Mouse (Mus musculus) ovary, postnatal 14 days (tissue): ENCODE data around the gene Olfr251.
"Not testable (repeated sequence)": the region's sequence is repeated elsewhere in the genome, so short reads cannot be mapped to it uniquely, and the experiment has no call there.

Experiments used
- DNase-seq: peaks from one replicate; pipeline ENCODE4 v3.0.0; 2022; ENCODE audit warnings: low spot score

The Olfr251 gene

DNA sequence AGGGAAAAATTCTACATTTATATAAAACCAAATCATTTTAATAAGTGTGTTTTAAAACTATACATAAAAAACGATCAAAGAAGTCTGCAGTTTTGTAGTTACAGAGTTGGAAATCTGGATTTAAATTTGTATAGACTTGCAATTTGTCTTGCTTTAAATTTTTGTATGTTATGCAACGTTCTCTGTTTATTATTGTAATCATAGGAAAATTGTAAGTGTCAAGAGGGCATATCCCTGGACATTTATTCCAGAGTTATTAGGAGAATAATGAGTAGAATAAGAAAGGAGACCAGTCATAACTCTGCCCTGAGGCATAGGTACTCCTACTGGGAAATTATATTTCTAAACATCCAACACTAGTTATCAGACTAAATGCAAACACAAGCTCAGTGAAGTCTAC, at the start of gene Olfr251:
Olfr251 (plus strand) TSS at position 301 of the 400 bp plus-strand sequence.
- no peak for DNase-seq

DNA sequence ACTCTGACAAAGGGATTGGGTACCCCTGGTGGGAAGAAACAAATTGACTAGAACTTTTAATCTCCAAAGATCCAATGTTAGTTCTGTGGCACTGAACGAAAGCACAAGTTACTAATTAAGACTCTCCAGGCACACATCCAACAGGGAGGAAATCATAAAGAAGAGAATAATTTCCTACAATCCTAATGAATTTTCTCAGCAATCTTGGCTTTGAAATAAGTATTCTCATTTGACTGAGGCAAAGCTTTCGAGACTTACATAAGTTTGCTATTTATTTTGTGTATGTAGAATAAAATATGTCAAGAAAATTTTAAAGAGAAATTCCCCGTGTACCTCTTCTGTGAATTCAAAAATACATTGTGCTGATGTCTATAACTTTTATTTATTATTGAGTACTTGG, 48.1 kb upstream of the Olfr251 start, which contains the start of gene Olfr25:
Olfr25 (plus strand) TSS at position 301 of the 400 bp plus-strand sequence.
- no peak for DNase-seq

DNA sequence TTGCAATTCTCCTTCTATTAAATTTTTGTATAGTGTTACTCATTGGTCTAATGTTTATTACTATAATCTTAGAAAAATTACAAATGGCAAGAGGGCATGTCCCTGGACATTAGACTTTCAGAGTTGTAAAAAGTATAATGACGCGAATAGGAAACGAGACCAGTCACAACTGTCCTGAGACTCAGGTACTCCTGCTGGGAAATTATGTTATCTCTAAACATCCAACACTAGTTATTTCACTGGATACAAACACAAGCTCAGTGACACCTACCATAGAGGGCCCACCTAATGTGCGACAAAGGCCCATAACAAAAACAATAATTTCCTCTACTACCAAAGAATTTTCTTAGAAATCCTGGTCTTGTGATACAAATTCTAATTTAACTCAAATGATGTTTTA, 28.8 kb upstream of the Olfr251 start, which contains the start of gene Olfr898:
Olfr898 (plus strand) TSS at position 301 of the 400 bp plus-strand sequence.
- no peak for DNase-seq

DNA sequence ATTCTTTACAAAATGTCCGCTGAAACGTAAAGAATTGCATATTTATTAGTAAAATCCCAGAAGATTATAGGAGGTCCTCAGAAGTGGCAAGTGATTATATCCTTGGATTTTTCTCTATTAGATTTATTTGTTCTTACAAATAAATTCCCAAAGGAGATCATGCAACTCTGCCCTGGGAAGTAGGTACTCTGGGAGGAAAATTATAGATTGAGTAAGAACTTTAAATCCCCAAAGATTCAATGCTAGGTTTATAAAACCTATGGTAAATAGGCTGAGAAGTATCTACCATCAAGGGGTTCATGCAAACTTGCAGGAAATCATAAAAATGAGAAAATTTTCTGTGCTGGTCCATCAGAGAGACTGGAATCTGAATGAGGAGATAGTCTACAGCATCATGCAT, 10.3 kb upstream of the Olfr251 start, which contains the start of gene Olfr250:
Olfr250 (plus strand) TSS at position 301 of the 400 bp plus-strand sequence.
- no peak for DNase-seq

DNA sequence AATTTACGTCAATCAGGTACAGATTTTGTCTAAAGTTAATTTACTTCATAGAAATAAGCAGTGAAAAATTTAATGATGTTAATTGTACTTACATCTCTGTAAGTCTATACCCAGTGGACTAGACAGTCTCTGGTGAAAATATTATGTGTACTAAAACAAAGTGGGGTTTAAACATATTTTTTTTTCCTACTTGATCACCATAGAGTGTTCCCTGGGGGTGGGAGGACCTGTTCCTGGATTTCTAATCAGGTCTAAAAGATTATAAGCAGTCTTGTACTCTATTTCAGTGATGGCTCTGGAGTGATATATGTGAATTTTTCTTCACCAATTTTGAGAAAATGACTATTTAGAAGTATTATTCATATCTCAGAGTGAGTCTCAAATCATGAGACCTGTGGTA, 24.5 kb downstream of the Olfr251 start, which contains the start of gene Olfr147:
Olfr147 (plus strand) TSS at position 301 of the 400 bp plus-strand sequence.
- DNase-seq, result no peak

DNA sequence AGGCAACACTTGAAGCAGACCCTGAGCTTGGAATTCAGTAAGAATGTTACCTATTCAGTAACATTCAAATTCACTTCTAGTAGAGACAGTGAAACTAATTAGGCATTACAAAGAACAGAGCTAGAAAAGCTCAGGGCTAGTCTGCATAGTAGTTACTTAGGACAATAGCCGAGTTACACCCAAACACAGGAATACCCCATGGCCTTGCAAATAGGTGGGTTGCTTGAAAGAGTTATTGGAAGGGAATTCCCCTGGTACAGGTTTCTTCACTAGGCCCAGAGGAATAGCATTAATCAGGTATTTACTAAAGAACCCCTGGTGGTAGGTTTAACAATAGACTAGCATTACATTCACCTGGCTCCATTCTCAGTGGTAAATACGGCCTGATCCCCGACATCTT, 30.6 kb downstream of the Olfr251 start:
- not testable (repeated sequence) for DNase-seq

DNA sequence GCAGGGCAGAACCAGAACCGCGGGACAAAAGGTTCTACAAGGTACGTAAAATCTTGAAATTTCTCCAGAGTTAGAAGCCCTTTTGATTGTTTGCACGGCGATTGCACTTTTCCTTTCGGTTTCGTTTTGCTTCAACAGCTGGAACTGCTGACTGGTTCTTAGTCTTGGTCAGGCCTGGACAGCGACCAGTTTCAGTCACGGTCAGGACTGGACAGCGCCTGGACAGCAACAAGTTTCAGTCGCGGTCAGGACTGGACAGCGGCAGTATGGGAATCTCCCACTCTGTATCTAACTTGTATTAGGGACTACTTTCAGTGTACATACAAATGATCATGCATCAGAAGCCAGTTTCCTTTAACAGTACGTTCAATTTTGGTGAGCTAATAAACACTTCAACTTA, 36.6 kb downstream of the Olfr251 start:
- peak; percentile 1 for DNase-seq

DNA sequence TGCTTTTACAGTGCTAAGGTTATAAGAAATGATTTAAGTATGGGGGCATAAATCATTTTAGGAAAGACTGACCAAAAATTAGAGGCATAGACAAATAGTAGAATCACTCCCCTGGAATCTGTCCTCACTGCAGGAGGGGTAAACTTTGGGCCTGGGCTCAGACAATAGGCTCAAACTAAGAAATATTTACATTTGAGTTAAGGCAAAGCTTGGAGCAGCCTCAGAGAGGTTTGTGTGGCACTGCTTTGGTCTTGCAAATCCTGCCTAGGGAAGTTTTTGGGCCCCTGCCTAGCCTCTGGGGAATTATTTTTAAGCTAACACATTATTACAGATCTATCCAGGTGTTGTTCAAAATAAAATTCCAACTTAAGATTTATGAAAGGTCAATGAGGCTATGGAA, 46.9 kb downstream of the Olfr251 start:
- no peak for DNase-seq

DNA sequence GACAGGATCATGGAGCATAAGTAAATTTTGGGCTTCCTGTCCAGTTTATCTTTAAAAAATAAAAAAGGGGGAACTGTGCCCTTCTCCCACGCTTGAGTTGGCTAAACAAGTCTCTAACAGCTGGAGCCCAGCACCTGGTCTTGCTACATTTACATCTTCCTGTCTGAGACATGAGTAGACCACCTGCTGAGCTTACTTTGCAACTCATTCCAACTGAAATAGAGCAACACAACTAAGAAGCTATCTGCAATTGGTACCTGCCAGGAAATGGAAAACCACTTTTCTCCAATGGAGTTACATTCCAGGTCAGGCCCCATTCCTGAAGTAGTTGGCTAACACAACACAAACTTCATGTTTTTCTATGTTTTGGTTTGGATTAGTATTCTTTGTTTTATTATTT, 50.1 kb downstream of the Olfr251 start:
- DNase-seq, result no peak

DNA sequence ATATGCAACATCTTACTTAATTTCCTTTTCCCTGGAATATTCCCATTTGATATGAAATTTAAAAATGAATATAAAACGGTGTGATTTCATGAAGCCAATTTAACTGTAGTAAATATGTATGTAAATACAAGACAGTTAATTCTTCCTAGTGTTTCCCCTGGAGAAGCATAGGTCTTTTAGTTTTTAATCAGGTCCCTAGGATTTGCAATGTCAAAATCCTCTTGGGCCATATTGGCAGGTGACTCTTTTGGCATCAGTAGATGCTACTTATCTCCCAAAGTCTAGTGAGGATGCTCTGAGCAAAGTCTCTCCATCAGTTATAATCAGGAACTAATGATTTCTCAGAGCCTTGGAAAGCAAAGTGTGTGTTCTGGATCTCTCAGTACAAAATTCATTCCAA, 52.3 kb downstream of the Olfr251 start, which contains the start of gene Olfr901:
Olfr901 (plus strand) TSS at position 301 of the 400 bp plus-strand sequence.
- no peak for DNase-seq
